Mouse (Mus musculus) kidney, embryonic 15.5 days (tissue): ENCODE data around the gene Atf7ip. TPM values are rescaled to one million over a fixed set of nuclear protein-coding genes. Genes with fewer than 3 reads are reported as not detected.

ENCODE experiments used
- ATAC-seq: fragments of 200-750 bp; cut with Nextera tagmentation; replicated peaks from 2 replicates; pipeline ENCODE4 v1.8.0; 2017; ENCODE audit warnings: moderate TSS enrichment; ENCODE audit not compliant: low FRiP score
- H3K27ac ChIP-seq: fragments of 300-500 bp; sonication (generic); 2 replicates; pipeline ENCODE4 v1.5.1; 2015; ENCODE audit warnings: mild to moderate bottlenecking, inconsistent platforms
- H3K27me3 ChIP-seq: fragments of 300-500 bp; sonication (generic); 2 replicates; pipeline ENCODE4 v1.6.1; 2015; ENCODE audit warnings: inconsistent platforms
- H3K36me3 ChIP-seq: fragments of 300-500 bp; sonication (generic); 2 replicates; pipeline ENCODE4 v1.6.1; 2015; ENCODE audit warnings: inconsistent platforms
- H3K4me1 ChIP-seq: fragments of 300-500 bp; sonication (generic); 2 replicates; pipeline ENCODE4 v1.6.1; 2015; ENCODE audit warnings: inconsistent platforms
- H3K4me2 ChIP-seq: fragments of 300-500 bp; sonication (generic); 2 replicates; pipeline ENCODE4 v1.6.1; 2015; ENCODE audit warnings: moderate library complexity, mild to moderate bottlenecking, inconsistent platforms
- H3K4me3 ChIP-seq: fragments of 300-500 bp; sonication (generic); replicated peaks from 2 replicates; pipeline ENCODE4 v1.5.1; 2015; ENCODE audit warnings: mild to moderate bottlenecking, inconsistent platforms
- H3K9ac ChIP-seq: fragments of 300-500 bp; sonication (generic); 2 replicates; pipeline ENCODE4 v1.6.1; 2015; ENCODE audit warnings: mild to moderate bottlenecking, inconsistent platforms
- H3K9me3 ChIP-seq: fragments of 300-500 bp; sonication (generic); replicated peaks from 2 replicates; pipeline ENCODE4 v1.6.1; 2016; ENCODE audit warnings: inconsistent platforms
- WGBS: fragments of 180-500 bp; shearing (Covaris S2); methylation state at CpG from one replicate; pipeline ENCODE4 v1.1.7; 2015; ENCODE audit warnings: mixed read lengths; 5-methylcytosine and 5-hydroxymethylcytosine counted together
- polyA plus RNA-seq: library from polyadenylated mRNA; unstranded; fragments of >200 nt; fragmentation: Nextera tagmentation; extraction: Ambion mirVana; gene quantifications from 2 replicates; pipeline ENCODE4 v1.2.1, GENCODE M21; 2015

Gene Atf7ip
- polyA plus RNA-seq, 1 experiment from 2014 or later: 44.2 TPM

DNA sequence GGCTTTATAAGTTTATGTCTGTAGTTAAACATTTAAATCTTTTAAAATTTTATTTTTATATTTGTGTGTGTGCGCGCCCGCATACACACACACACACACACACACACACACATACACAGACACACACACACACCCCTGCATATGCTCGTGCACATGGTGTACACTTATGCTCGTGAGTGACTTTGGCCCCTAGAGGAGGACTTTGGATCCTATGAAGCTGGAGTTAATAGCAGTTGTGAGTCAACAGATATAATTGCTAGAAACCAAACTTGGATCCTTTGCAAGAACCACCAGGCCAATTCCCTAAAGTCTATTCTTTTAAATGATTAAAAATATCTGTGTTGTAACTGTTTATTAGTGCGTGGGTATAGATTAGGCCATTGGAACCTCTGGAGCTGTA lies 42.8 kb downstream of the Atf7ip start:
- WGBS: 90% methylated on average over 6 of the region's 6 CpGs

GRCm38 (mm10) chr6:136549606-136550005 lies 43.6 kb downstream of the Atf7ip start:
- H3K9me3 ChIP-seq: no peaks in the 10 kb centered on the region
- peaks cover 19% of the 10 kb centered on the region for H3K4me1 ChIP-seq
- no peaks in the 10 kb centered on the region for H3K36me3 ChIP-seq
- H3K27ac ChIP-seq: no peak overlapping the region
- no peak for ATAC-seq
- 90% methylated on average over 3 of the region's 3 CpGs for WGBS
- H3K9ac ChIP-seq: no peak overlapping the region
- H3K4me3 ChIP-seq: no peak overlapping the region
- H3K27me3 ChIP-seq: no peaks in the 10 kb centered on the region
- H3K4me2 ChIP-seq: no peak overlapping the region

More for the DNA sequence above, 42.8 kb downstream of the Atf7ip start:
- no peak overlapping the region for H3K9ac ChIP-seq
- peak overlapping the region; percentile 32; the same call in 1 of the 2 replicates for H3K27ac ChIP-seq
- ATAC-seq: no peak
- H3K4me2 ChIP-seq: no peak overlapping the region
- H3K9me3 ChIP-seq: no peaks in the 10 kb centered on the region
- peaks cover 18% of the 10 kb centered on the region for H3K4me1 ChIP-seq
- no peaks in the 10 kb centered on the region for H3K27me3 ChIP-seq
- H3K4me3 ChIP-seq: no peak overlapping the region
- no peaks in the 10 kb centered on the region for H3K36me3 ChIP-seq

GRCm38 (mm10) chr6:136550596-136551304 lies 44.8 kb downstream of the Atf7ip start:
- ATAC-seq: no peak
- peaks cover 25% of the 10 kb centered on the region for H3K4me1 ChIP-seq
- 74% methylated on average over 7 of the region's 7 CpGs for WGBS
- no peak overlapping the region for H3K9ac ChIP-seq
- no peaks in the 10 kb centered on the region for H3K9me3 ChIP-seq
- H3K27ac ChIP-seq: peak overlapping the region; percentile 70
- no peak overlapping the region for H3K4me3 ChIP-seq
- no peak overlapping the region for H3K4me2 ChIP-seq
- H3K27me3 ChIP-seq: no peaks in the 10 kb centered on the region
- 0 out of 2 replicates have a peak, but pooled peaks cover 2% of the 10 kb centered on the region for H3K36me3 ChIP-seq

GRCm38 (mm10) chr6:136551550-136552109 lies 45.7 kb downstream of the Atf7ip start:
- 90% methylated on average over 7 of the region's 7 CpGs for WGBS
- no peak overlapping the region for H3K4me3 ChIP-seq
- H3K9ac ChIP-seq: no peak overlapping the region
- no peaks in the 10 kb centered on the region for H3K27me3 ChIP-seq
- H3K27ac ChIP-seq: no peak overlapping the region
- H3K4me1 ChIP-seq: peaks cover 25% of the 10 kb centered on the region
- no peak overlapping the region for H3K4me2 ChIP-seq
- 0 out of 2 replicates have a peak, but pooled peaks cover 3% of the 10 kb centered on the region for H3K36me3 ChIP-seq
- H3K9me3 ChIP-seq: no peaks in the 10 kb centered on the region
- no peak for ATAC-seq

GRCm38 (mm10) chr6:136553156-136553555 lies 47.2 kb downstream of the Atf7ip start:
- 81% methylated on average over 5 of the region's 5 CpGs for WGBS
- H3K4me1 ChIP-seq: peaks cover 21% of the 10 kb centered on the region
- no peak for ATAC-seq
- H3K27me3 ChIP-seq: no peaks in the 10 kb centered on the region
- no peak overlapping the region for H3K4me3 ChIP-seq
- peaks cover 17% of the 10 kb centered on the region for H3K36me3 ChIP-seq
- no peaks in the 10 kb centered on the region for H3K9me3 ChIP-seq
- H3K27ac ChIP-seq: peak overlapping the region; percentile 75; the same call in 1 of the 2 replicates
- H3K4me2 ChIP-seq: no peak overlapping the region
- no peak overlapping the region for H3K9ac ChIP-seq

DNA sequence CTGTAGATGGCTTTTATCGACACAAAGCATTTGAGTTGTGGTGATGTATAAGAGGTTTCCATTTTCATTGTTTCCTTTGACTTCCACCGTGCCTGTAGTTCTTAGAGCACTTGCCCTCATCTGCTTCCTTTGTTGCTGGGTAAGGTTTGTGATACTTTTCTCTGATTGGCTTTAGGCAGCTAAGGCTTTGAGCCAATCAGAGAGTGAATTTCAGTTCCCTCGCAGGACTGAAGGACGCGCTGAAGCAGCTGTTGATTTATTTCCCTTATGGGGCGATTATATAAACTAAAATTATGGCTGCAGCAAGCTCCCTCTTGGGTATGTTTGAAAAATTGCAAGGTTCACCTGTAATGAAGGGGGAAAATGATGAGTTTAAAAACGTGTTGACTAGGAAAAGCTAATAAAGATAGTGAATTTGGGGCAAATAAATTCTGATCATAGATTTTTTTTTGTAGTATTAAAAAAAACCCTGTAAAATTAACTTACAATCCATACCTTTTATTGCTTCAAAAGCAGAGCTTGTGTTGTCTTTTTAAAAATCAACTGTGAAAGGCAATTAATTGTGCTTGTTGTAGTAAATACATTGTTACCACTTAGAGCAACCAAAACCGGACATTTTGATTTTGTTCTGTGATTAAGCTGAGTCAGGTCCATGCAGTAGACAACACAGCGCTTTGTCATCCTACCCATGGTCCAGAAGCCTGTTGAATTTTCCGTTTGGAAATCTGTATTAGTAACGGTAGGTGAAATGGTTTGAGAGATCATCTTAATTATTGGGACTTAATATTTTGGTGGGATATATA lies 48.0 kb downstream of the Atf7ip start:
- no peaks in the 10 kb centered on the region for H3K27me3 ChIP-seq
- H3K9me3 ChIP-seq: no peaks in the 10 kb centered on the region
- peak overlapping the region; percentile 35 for H3K4me2 ChIP-seq
- peak overlapping the region; percentile 75 for H3K27ac ChIP-seq
- H3K4me3 ChIP-seq: peak overlapping the region; percentile 17; the same call in 1 of the 2 replicates
- peaks cover 21% of the 10 kb centered on the region for H3K36me3 ChIP-seq
- peaks cover 15% of the 10 kb centered on the region for H3K4me1 ChIP-seq
- ATAC-seq: peak; percentile 86
- WGBS: 30% methylated on average over 11 of the region's 11 CpGs
- H3K9ac ChIP-seq: no peak overlapping the region

DNA sequence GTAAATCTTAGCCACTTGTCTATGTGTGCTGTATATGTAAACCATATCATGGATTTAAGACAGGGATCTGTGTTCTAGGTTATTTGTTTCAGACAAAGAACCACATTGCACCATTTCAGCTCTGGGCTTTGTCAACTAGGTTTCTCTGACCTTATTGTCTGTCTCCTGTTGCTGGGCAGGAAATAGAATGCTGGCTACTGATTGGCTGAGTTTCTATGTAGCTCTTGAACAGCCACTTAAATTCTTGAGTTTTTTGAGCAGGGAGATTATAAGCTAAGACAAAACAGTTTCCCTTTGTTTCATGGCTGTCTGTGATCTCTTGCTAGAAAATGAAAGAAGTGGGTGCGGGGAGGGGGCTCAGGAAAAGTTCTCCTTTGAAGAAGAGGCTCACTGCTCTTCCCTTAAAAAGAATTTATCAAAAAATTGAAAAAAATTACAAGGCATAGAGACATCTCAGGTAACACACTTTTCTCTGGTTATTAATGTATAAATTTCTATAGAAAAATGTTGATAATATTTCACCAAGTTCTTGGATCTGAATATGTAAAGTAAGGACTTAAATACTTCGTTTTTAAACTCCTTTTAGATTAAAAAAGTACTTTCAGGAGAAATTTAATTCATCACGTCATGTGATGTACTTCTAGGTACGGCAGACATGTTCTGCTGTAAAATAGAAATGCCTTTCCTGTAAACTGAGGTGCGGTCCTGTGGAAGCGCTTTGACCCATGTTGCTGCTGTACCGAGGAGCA lies 49.0 kb downstream of the Atf7ip start:
- no peak overlapping the region for H3K4me2 ChIP-seq
- no peak for ATAC-seq
- no peaks in the 10 kb centered on the region for H3K9me3 ChIP-seq
- H3K9ac ChIP-seq: no peak overlapping the region
- H3K36me3 ChIP-seq: peaks cover 28% of the 10 kb centered on the region
- H3K4me3 ChIP-seq: no peak overlapping the region
- peak overlapping the region; percentile 65; the same call in 1 of the 2 replicates for H3K27ac ChIP-seq
- H3K27me3 ChIP-seq: no peaks in the 10 kb centered on the region
- 88% methylated on average over 7 of the region's 7 CpGs for WGBS
- H3K4me1 ChIP-seq: peaks cover 14% of the 10 kb centered on the region

- Histone ChIP-seq H3K27me3 (no peaks in the 10 kb centered on the region), H3K27ac (peak overlapping the region; percentile 65; the same call in 1 of the 2 replicates), H3K36me3 (peaks cover 34% of the 10 kb centered on the region), H3K4me1 (peaks cover 14% of the 10 kb centered on the region), H3K9ac (no peak overlapping the region), H3K9me3 (no peaks in the 10 kb centered on the region), H3K4me3 (no peak overlapping the region), H3K4me2 (no peak overlapping the region)
- WGBS: 69% methylated on average over 5 of the region's 5 CpGs
- peak; percentile 48; the same call in 1 of the 2 replicates for ATAC-seq
Observed at GRCm38 (mm10) chr6:136555523-136555915, 49.6 kb downstream of the Atf7ip start.

- no peak overlapping the region for H3K4me3 ChIP-seq
- H3K9ac ChIP-seq: no peak overlapping the region
- no peaks in the 10 kb centered on the region for H3K27me3 ChIP-seq
- H3K9me3 ChIP-seq: no peaks in the 10 kb centered on the region
- peaks cover 60% of the 10 kb centered on the region for H3K36me3 ChIP-seq
- H3K27ac ChIP-seq: no peak overlapping the region
- H3K4me2 ChIP-seq: no peak overlapping the region
- 93% methylated on average over 8 of the region's 8 CpGs for WGBS
- peaks cover 9% of the 10 kb centered on the region; the same call in 1 of the 2 replicates for H3K4me1 ChIP-seq
- ATAC-seq: no peak
Observed at GRCm38 (mm10) chr6:136558288-136559005, 52.5 kb downstream of the Atf7ip start.

DNA sequence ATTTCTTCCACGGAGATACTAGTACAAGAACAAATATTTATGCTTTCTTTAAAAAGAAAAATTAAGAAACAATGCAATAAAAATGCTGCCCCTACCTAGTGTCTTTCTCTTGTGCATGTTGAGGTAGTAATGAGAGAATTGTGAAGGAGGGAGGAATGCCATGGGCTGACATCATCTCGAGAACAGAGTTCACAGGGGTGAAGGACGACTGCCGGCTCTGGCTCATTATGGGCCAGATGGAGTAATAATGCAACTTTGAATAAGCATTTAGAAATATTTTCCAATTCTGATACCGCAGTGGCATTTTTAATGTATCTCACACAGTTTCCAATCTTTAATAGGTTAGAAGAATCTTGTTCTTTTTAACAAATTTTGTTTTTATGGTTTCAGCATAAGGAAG lies 60.0 kb downstream of the Atf7ip start:
- Histone ChIP-seq H3K4me2 (no peak overlapping the region), H3K27ac (no peak overlapping the region), H3K9me3 (peaks cover 18% of the 10 kb centered on the region), H3K27me3 (no peaks in the 10 kb centered on the region), H3K9ac (no peak overlapping the region), H3K4me1 (no peaks in the 10 kb centered on the region), H3K4me3 (no peak overlapping the region), H3K36me3 (peaks cover 83% of the 10 kb centered on the region)
- ATAC-seq: no peak
- WGBS: 79% methylated on average over 5 of the region's 5 CpGs

GRCm38 (mm10) chr6:136590739-136591138 lies 84.8 kb downstream of the Atf7ip start:
- Histone ChIP-seq H3K4me3 (no peak overlapping the region), H3K4me1 (no peaks in the 10 kb centered on the region), H3K9me3 (no peaks in the 10 kb centered on the region), H3K4me2 (no peak overlapping the region), H3K27ac (no peak overlapping the region), H3K27me3 (no peaks in the 10 kb centered on the region), H3K9ac (no peak overlapping the region), H3K36me3 (peaks cover 80% of the 10 kb centered on the region)
- WGBS: 93% methylated on average over 4 of the region's 4 CpGs
- ATAC-seq: no peak
